Mouse (Mus musculus) frontal cortex, postnatal 36 days (tissue): Measurements from ENCODE around the gene Tom1l2.

Experiments used
- DNase-seq, 2 experiments: peaks; one replicate each; pipeline ENCODE4 v3.0.0; 2022; ENCODE audit warnings: low spot score in 2 of 2

Tom1l2 gene

DNA sequence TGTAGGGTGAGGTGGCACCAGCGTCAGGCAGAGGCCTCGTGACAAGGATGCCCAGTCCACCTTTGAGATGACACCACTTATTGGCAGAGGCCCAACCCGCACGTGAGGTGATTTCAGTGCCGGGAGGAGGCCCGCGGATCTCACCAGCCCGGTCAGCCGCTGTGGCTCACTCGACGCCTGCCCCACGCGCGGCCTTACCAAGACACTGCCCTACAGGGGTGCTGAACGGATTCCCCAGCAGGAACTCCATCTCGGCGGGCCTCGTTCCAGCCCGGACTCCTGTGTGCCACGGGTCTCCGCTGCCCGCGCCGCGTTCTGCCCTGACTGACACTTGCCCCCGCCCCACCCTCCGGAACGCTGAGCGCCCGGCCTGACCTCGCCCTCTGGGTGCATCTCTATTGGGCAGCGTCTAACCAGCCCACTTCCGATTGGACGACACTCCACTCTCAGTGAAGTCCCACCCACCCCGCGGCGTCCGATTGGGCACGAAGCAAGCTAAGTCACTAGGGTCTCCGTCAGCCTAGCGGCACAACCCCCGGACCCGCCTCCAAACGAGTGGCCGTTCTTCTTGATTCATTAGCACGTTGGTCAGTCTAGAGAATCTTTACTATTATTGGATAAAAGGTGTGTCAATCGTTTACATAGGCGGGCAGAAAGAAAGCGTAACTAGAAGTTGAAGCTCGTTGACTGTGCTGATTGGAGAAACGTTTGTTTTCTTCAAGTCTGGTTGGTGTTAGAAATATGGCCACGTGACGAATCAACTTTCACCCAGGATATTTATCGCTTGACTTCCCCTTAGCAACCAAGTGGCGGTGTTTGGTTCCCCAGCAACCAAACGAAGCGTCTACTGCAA is at the start of gene Tom1l2, which contains the start of gene Drc3:
Tom1l2 (minus strand) TSS at position 347 of the 853 bp plus-strand sequence.
Drc3 (plus strand) TSS at position 771 of the 853 bp plus-strand sequence.
- peak; percentile 99 to 100 for DNase-seq

DNA sequence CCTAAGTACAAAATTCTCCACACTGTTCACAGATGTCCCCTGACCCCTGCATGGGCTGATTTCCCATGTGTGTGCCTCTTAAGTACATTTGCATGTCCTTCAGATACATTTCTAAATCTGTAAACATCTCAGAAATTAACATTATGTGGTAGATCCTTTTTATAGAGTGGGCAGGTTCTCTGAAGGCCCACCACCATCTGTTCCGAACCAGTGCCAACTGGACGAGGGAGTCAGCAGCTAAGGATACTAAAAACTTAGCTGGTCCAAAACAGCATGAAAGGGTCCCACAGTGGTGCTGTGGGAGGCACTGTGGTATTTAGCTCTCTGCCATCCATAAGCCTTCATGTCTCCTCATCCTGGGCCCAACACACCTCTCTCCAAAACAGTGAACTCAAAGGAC is 44.5 kb upstream of the Tom1l2 start:
- peak; percentile 60 to 75 for DNase-seq

DNA sequence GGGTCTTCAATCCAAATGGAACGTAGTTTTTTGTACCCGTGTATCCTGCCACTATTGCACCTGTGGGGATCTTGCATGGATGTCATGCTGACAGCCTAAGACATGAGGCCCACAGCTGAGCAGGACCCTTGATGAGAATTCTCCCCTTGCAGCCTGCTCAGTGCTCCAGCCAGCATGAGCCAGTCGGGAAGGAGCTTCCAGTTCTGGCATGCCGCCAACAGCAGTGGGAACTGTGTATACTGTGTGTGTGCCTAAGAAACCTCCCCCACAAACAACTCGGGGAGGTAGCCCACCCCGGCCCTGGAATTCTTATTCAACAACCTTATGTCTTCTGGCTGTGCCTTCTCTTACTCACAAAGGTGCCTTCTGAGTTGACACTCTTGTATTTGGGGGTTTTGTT is 43.8 kb upstream of the Tom1l2 start:
- peak in 1 of 2 experiments; percentile 16 for DNase-seq

DNA sequence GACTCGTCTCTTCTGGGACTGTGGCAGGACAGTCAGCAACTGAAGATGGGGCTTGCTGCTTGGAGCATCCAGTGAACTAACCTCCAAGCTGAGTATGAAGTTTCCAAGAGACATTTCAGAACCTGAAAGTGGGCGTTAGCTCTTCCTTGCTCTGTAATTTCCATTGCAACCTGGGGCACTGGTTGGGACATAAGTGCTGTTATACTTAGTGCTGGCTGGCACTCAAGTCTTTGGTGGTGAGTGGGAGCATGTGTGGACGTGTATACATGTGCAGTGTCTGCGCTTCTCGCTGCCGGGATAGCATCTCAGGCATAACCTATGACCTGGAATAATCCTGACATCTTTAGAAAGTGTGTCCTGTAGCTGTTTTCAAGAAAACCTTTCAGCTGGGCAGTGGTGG is 38.6 kb upstream of the Tom1l2 start:
- no peak for DNase-seq

DNA sequence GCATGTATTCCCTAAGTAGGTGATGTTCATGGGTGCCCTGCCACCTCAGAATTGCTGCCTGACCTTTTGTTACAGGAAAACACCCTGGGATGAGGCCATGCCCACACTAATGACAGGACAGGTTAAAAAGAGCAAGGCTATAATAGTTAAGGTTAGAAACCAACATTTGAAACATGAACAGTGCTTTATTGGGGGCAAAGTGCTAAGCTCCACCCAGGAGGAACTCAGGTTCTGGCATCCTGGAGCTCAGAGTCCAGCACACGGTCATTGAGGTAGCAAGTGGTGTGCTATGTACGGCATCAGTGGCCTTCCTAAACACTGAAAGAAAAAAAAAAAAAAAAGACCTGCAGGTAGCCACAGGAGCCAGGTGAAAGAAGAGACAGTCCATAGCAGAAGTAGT is 35.2 kb upstream of the Tom1l2 start:
- no peak for DNase-seq

DNA sequence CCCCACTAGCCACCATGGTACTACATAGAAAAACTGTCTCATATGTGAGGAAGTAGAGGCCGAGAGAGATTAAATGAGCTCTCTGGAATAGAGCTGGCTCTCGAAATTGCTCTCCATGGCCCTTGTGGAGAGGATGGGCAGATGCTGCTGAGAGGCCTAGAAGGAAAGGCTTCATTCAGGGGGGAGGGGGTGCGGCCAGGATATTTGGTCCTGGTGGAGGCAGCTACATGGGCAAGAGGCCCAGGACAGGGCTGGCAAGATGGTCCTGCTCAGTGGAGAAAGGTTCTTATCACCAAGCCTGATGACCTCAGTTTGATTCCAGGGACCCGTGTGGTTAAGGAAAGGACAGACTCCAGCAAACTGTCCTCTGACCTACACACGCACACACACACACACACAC is 33.2 kb upstream of the Tom1l2 start:
- DNase-seq: no peak

DNA sequence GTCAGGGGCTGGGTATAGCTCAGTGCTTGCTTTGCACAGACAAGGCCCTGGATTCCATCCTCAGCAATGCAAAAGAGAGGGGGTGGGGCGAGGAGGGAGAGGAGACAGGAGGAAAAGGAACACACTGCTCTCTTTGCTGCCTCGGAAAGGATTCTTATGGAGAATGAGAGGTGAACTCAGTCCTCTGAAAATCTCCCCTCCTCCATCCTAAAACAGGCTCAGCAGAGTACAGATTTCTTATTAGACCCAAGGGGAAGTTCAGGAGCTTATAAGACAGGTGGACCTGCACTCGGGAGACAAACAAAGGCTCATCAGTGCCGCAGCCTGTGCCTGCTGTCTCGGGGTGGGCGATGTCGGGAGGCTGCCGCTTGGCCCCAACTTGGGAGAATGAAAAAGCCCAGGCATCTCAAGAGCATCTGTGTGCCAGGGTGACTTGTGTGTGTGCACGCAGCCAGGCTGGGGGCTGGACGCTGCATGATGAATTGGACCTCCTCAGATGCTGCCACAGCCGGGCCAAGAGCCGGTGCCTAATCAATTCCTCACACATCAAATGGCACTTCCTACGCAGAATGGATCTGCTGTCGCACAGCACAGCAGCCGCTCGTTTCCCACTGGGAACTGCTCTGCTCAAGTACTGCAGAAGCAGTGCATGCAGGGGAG is 32.2 kb upstream of the Tom1l2 start:
- DNase-seq: peak; percentile 70 to 83

DNA sequence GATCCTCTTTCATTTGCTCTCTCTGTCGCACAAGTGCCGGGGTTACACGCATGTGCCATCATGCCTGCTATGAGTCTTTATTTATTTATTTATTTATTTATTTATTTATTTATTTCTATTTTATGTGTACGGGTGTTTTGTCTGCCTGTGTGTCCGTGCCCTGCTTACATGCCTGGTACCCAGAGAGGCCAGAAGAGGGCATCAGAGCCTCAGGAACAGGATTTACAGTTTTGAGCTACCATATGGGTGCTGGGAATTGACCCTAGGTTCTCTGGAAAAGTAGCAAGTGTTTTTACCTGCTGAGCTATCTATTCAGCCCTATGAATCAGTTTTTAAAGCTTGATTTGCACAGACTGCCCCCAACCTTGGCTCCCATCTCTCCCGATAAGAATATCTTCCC is 30.8 kb upstream of the Tom1l2 start:
- no peak for DNase-seq

DNA sequence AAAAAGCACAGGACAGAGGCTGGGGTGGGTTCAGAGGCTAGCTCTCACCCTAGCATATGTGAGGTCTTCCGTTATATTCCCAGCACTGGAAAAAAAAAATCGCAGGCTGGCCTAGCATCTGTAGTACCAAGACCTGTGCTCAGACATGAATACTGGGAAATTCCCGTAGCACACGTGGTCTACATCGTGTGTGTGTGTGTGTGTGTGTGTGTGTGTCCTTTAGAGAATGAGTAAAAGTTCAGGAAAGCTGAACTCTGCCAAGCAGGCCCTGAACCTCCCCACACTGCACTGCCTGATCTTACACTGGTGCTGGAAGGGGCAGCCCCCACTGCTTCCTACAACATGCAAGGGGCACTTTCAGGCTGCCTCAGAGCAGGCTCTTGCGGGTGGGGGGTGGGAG is 21.8 kb upstream of the Tom1l2 start:
- DNase-seq: no peak

DNA sequence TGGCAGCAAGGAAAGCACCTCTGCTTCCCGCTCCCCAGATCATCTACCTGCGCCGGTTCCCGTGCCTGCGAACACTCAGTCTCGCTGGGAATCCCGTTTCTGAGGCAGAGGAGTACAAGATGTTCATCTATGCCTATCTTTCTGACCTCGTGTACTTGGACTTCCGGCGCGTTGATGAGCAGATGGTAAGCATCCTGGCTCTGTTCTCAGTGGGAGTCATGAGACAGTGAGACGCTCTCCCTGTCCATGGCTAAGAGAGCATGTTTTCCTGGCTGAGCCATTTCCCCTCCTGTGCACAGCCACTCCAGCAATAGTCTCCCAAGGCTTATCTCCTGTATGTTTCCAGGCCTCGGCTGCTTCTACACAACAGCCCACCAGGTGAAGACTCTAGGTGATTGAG is 17.7 kb upstream of the Tom1l2 start:
- no peak for DNase-seq

DNA sequence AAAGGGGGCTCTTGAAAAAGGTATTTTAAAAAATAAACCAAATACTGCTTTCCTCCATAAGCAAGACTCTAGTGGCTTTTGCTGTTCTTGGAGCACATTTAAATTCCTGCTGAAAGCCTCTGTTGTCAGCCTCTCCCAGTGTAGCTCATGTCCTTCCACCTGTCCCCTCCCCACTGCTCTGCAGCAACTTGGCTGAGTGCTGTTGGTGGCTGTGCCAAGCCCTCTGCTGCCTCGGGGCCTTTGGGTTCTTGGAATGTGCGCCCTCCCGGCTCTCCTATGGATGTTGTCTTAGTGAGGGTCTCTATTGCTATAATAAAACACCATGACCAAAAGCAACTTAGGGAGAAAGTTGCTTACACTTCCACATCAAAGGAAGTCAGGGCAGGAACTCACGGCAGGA is 16.7 kb upstream of the Tom1l2 start:
- no peak for DNase-seq

DNA sequence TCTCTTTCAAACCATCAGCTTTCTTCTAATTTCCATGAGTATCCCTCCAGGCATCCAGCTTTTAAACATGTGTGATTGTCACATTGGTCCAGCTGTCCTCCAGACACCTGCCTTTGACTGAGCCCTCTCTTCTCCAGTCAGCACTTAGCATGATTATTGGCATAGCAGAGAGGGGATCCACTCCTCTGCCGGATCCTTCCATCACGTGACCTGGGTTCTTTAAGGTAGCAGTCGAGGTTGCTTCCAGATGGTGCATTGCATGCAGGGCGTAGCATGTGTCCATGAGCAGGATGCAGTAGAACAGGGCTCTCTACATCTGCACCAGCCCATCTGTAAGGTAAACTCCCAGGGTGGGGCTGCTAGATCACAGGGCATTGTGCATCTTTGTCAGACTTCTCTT is 16.2 kb upstream of the Tom1l2 start:
- DNase-seq: no peak

DNA sequence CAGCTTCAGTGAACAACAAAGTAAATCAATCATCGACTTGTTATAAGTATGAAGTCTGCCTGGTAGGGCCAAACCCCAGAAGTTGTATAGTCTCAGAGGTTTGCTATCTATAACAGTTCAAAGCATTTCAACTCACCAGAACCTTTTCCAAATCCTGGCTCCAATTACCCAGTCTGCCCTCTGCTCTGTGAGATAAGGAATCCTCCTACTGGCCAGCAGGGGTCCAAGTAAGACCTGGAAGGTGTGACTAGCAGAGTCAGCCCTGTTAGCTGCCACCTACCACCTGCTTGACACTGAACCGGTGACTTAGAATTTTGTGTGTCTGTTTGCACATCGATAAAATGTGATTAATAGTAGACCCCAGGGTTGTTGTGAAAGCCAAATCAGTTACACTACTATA is 14.6 kb upstream of the Tom1l2 start:
- no peak for DNase-seq

DNA sequence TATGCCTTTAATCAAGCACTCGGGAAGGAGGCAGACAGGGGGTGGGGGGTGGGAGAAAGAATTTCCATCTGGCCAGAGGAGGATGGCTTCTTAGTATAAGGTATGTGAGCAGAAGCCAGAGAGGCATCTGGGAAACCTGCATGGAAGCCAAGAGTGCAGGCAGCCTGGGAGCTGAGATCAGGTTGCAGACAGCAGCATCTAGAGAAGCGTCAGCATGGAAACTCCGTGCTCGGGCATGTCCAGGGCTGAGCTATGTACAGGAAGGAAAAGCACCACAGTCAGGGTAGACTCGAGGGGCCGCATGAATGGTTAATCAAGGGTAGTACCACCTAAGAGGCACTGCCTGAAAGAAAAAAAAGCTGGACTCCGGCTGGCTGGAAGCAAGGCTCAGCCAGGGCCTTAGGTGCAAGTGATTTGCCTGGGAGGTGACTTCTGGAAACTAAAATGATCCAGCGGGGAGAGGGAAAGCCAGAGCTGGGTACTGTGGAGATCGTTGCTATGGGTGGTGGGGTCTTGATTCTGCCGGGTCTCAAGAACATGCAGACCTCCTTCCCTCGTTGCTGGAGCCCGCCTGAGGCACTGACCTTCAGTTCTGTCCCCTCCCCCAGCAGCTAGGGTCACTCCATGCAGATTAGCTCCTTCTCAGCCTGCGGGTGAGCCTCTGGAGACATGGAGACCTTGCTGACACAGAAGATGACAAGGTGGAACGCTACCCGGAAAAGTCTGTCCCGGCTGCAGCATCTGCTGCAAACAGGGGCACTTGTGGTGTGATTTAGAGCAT is 13.7 kb upstream of the Tom1l2 start:
- no peak for DNase-seq

DNA sequence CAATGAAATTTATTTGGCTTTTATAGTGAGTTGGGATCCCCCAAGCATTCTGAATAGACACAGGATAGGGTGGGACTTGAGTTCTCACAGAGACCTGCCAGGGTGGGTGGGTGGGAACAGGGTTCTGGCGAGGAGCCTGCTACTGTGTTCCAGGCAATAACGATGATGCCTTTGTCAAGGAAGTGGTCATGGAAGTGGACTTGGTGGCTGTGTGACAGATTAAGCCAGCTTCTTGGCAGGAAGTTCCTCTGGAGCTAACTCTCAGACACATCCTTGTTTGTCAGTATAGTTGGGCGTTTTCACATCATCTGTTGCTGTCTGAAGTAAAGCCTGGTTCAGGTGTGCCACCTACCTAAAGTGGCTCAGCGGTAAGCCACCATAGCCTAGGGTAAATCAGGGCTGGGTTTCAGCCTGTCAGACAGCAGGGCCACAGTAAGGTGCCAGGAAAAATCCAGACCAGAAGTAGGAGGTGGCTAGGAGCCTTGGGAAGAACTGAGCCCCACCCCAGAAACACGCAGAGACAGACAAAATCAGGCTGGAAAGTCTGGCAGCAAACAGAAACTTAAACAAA is 8.0 kb upstream of the Tom1l2 start:
- no peak for DNase-seq

DNA sequence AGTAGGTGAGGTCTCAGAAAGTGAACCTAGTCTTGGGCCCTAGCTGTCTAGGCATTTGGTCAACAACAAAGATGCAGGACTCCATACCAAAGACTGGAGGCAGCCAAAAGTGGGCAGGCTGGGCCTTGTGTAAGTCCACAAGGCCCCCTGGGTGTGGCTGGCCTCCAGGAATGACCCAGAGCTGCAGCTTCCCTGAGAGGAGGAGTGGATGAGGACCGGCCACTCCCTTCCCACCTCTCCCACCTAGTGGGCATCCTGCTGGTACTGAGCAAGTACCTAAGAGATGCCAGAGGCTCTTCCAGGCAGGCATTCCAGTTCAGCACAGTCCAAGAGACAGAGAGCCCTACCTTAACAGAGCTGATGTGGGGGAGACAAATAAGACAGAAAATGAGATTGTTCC is 7.2 kb upstream of the Tom1l2 start:
- no peak for DNase-seq

DNA sequence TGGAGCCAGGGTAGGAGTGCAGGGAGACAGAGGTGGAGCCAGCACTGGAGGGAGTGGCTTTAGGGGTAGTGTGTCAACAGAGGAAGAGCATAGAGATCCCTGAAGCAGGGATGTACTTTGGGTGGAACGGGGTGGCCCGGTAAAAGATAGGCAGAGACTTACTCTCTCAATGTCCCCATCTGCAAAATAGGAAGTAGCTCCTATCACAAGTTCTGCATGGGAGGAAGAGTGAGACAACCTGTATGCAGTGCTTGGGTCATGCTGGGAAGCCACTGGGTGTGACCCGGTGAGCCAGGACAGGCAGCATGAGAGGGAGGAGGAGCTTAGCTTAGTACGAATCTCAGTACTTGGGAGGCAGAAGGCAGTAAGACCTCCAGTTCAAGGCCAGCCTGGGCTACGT is 6.4 kb upstream of the Tom1l2 start:
- no peak for DNase-seq

DNA sequence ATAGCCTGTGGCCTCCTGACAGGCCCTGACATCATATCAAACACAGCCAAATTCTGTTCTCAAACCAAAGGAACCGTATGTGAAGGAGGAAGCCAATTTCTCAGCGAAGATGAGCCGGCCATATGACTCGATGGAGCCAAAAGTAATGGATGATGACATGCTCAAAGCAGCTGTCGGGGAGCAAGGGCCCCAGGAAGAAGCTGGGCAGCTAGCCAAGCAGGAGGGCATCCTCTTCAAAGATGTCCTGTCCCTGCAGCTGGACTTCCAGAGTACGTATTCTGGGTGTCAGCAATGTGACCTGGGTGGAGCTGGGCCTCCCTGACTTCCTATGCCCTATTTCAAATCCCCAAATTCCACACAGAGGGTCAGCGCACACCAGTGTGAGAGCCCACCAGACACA is 5.8 kb upstream of the Tom1l2 start:
- DNase-seq: no peak

DNA sequence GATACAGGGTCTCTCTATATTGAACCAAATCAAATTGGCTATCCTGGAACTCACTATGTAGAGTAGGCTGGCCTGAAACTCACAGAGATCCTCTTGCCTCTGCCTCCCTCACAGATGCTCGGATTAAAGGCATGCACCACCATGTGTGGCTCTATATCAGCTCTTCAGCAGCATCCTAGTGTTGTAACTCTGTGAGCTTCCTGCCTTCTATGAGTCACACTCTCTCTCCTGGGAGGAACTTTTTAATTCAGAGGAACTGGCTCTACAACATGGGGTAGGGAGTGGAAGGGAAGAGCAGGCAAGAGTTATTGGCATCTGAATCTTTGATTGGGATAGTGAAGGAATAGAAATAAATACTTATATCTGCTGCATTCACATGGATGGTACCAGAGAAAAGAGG is 4.4 kb upstream of the Tom1l2 start:
- no peak for DNase-seq

DNA sequence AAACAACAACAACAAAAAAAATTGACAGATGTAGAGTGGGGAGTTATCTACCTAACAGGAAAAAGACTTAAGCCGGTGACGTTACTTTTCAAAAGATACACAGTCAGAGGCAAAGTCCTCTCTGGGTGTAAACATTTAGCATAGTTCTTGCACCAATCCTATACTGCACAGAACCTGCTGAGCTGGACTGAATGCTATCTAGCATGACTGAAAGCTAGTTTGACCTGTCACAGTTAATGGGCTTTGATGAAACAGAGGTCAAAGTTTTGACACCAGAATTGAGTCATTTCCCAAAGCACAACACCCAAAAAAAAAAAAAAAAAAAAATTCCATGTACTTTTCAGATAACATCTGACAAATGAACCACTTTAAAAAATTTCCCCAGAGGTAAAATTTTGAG is 3.2 kb upstream of the Tom1l2 start:
- no peak for DNase-seq

DNA sequence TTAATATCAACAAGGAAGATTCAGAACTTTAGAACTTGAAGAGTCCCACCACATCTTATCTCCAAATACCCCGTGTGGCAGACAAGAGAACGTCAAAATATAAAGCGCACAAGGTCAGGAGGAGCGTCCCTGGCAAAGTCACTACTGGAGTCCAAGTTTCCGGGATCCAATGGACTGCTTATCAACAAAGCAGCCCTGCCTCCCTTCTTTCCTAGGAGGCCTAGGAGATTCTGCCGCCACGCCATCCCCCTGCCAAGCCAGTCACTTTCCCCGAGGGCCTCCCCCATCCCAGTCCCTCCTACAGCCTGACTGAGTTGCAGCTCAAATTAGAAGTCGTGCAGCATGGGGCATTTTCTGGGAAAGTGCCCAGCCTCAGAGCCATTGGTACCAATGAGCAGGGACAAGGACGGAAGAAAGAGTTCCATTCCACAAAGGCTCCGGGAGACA is 757 bp downstream of the Tom1l2 start:
- DNase-seq: peak; percentile 54 to 68

DNA sequence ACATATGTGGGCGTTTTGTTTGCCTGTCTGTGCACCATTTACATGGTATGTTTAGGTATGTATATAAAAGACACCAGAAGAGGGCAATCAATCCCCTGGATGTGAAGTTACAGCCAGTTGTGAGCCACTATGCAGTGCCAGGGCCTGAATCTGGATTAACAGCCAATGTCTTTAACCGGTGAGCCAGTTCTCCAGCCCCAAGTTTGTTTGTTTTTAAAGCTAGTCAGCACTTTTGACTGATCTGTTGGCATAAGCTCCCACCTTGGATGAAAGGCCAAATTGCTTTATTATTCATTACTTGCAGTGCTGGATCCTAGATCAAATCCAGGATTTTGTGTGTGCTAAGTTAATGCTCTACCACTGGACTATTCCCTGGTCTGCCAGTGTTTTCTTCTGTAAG is 1.3 kb downstream of the Tom1l2 start:
- no peak for DNase-seq
